Comparison of ENCODE assay signal across 22 mouse cellular contexts in genomic region chr6:87255668-87256067, GRCm38 (mm10).
DNase-seq lines count a peak whose midpoint lies in the region; ATAC-seq and TF ChIP-seq lines count a peak whose summit lies in the region.
"Had no signal": no experiment of that assay in that cellular context is flagged by ENCODE, and none has a peak within 500 bp of the region (broad histone marks: within the 10 kb centered on the region; RNA-seq: fewer than 3 reads in every experiment).

No protein-coding gene starts in this region.

- no peak overlapping the region for H3K4me3 ChIP-seq in limb, embryonic 12.5 days (replicated peaks)
- H3K4me3 ChIP-seq in limb, embryonic 10.5 days: no peak overlapping the region
- peak overlapping the region; percentile 12; the same call in 1 of the 2 replicates for H3K4me3 ChIP-seq in bone marrow macrophage, adult 2 months (ENCODE audit: insufficient read depth, low read length)
- H3K4me3 ChIP-seq: embryonic facial prominence, embryonic 12.5 days; heart, embryonic 10.5 days; liver, embryonic 15.5 days; megakaryocyte, embryonic 14.5 days; stomach, embryonic 15.5 days had no signal

- peaks cover 34% of the 10 kb centered on the region for H3K36me3 ChIP-seq in limb, embryonic 12.5 days
- peaks cover 38% of the 10 kb centered on the region for H3K36me3 ChIP-seq in limb, embryonic 10.5 days
- H3K36me3 ChIP-seq in splenic B cell, adult 2 months (ENCODE audit: control insufficient read depth, insufficient read depth, low read length, poor library complexity, severe bottlenecking): no peaks in the 10 kb centered on the region
- H3K36me3 ChIP-seq: embryonic facial prominence, embryonic 12.5 days; heart, embryonic 10.5 days; liver, embryonic 15.5 days; stomach, embryonic 15.5 days had no signal

- intact Hi-C loops in heart, postnatal 25 days (cut with DNase I): no loop called here

- H3K4me2 ChIP-seq in limb, embryonic 12.5 days: no peak overlapping the region
- H3K4me2 ChIP-seq: embryonic facial prominence, embryonic 12.5 days; hindbrain, embryonic 14.5 days; liver, embryonic 15.5 days; stomach, embryonic 15.5 days had no signal

- TF ChIP-seq POLR2A in bone marrow macrophage, adult 2 months (IDR thresholded peaks at IDR 0.05; ENCODE audit: borderline replicate concordance, low read depth, low read length): no peak

- no peaks in the 10 kb centered on the region for H3K9me3 ChIP-seq in limb, embryonic 12.5 days
- no peaks in the 10 kb centered on the region for H3K9me3 ChIP-seq in limb, embryonic 10.5 days (replicated peaks)
- H3K9me3 ChIP-seq: embryonic facial prominence, embryonic 12.5 days; heart, embryonic 10.5 days; liver, embryonic 15.5 days; megakaryocyte, embryonic 14.5 days; stomach, embryonic 15.5 days had no signal

- no peaks in the 10 kb centered on the region for H3K27me3 ChIP-seq in limb, embryonic 12.5 days
- no peaks in the 10 kb centered on the region for H3K27me3 ChIP-seq in limb, embryonic 10.5 days (ENCODE audit: low read depth, poor library complexity, severe bottlenecking)
- H3K27me3 ChIP-seq in splenic B cell, adult 2 months (ENCODE audit: control insufficient read depth, insufficient read depth, low read length, poor library complexity, severe bottlenecking): no peaks in the 10 kb centered on the region
- H3K27me3 ChIP-seq: embryonic facial prominence, embryonic 12.5 days; stomach, embryonic 15.5 days had no signal

- no peak for DNase-seq in limb, embryonic 10.5 days (ENCODE audit: low spot score)
- peak; percentile 65 for DNase-seq in splenic B cell, adult 2 months (ENCODE audit: low read depth, low spot score)
- no peak for DNase-seq in thymus, postnatal 36 days
- no peak for DNase-seq in thymus, adult 18-20 months
- no peak for DNase-seq in heart, postnatal 25 days (ENCODE audit: low spot score)
- DNase-seq: cerebellum, adult 9-10 months; kidney, adult 8-10 months; kidney, postnatal 36 days; layer of hippocampus, adult 9-11 months; lung, postnatal 10 days; midbrain, embryonic 14.5 days; right cerebral cortex, adult 18-20 months had no signal

- TF ChIP-seq CTCF in bone marrow macrophage, adult 2 months (IDR thresholded peaks at IDR 0.05; ENCODE audit: low read depth, low read length): no peak

- H3K9ac ChIP-seq in limb, embryonic 12.5 days (replicated peaks): no peak overlapping the region
- H3K9ac ChIP-seq: embryonic facial prominence, embryonic 12.5 days; hindbrain, embryonic 14.5 days; liver, embryonic 15.5 days; stomach, embryonic 15.5 days had no signal

- 79% methylated on average over 12 of the region's 12 CpGs for WGBS in limb, embryonic 12.5 days
- 84% methylated on average over 12 of the region's 12 CpGs for WGBS in limb, embryonic 10.5 days

- peaks cover 25% of the 10 kb centered on the region for H3K4me1 ChIP-seq in limb, embryonic 12.5 days (replicated peaks)
- H3K4me1 ChIP-seq in limb, embryonic 10.5 days: peaks cover 12% of the 10 kb centered on the region; the same call in 1 of the 2 replicates
- peaks cover 45% of the 10 kb centered on the region for H3K4me1 ChIP-seq in bone marrow macrophage, adult 2 months (ENCODE audit: control insufficient read depth, insufficient read depth, low read length)
- H3K4me1 ChIP-seq: liver, embryonic 15.5 days; stomach, embryonic 15.5 days had no signal

- no peak for ATAC-seq in limb, embryonic 12.5 days (ENCODE audit: insufficient number of reproducible peaks, insufficient read depth, low FRiP score, low TSS enrichment, low read depth)
- peak; percentile 88 to 92 for ATAC-seq in hematopoietic stem cell, adult 5-6 weeks (replicated peaks in 1 of 2; ENCODE audit: insufficient read depth in 1 of 2, low FRiP score in 2 of 2, low TSS enrichment in 1 of 2, low read depth in 1 of 2, poor library complexity in 2 of 2, severe bottlenecking in 2 of 2)
- ATAC-seq: forebrain, embryonic 16.5 days had no signal

- 0 out of 2 replicates have a peak overlapping the region, but pooled peaks have one; percentile 41 for H3K27ac ChIP-seq in limb, embryonic 12.5 days
- H3K27ac ChIP-seq in limb, embryonic 10.5 days: no peak overlapping the region
- no peak overlapping the region for H3K27ac ChIP-seq in bone marrow macrophage, adult 2 months (ENCODE audit: insufficient read depth, low read depth, low read length)
- H3K27ac ChIP-seq: embryonic facial prominence, embryonic 12.5 days; heart, embryonic 10.5 days; hindbrain, embryonic 14.5 days; liver, embryonic 15.5 days had no signal
